8 mouse cellular contexts compared by ENCODE assay signal in genomic region chr17:85353191-85353590, GRCm38 (mm10).
"Had no signal": no experiment of that assay in that cellular context is flagged by ENCODE, and none has a peak within 500 bp of the region (broad histone marks: within the 10 kb centered on the region; RNA-seq: fewer than 3 reads in every experiment).

No protein-coding gene starts in this region.

- DNase-seq: layer of hippocampus, adult 9-11 months; layer of hippocampus, postnatal 36 days; lung, embryonic 14.5 days; lung, postnatal 10 days; retina, postnatal 1 day; spleen, adult 18-20 months; thymus, adult 18-20 months; thymus, postnatal 14 days had no signal
